Mouse (Mus musculus): Measurements from ENCODE around the gene Runx1.

DNA sequence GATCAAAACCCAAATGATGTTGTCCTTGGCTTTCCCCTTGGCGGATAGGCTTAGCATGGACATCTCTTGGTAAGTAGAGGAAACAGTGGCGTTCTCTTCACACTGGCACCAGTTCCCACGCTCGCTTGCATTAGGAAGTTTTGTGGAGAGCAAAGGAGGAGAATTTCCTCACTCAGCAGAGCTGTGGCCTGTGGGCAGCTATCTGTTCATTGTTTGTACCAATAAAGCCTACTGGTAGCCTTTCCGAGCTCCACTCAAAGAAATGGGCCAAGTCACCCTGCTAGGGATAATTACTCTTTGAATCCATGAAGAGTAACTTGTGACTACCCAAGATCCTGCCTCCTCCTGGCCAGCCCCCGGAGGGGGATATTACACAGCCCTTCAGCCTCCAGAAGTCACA is 734 bp upstream of the Runx1 start:
- TF ChIP-seq CTCF (IDR thresholded peaks at IDR 0.05; ENCODE audit: low read depth, low read length) (no peak), EP300 (IDR thresholded peaks at IDR 0.05; ENCODE audit: insufficient read depth, low read depth, low read length) (no peak), POLR2A (IDR thresholded peaks at IDR 0.05; ENCODE audit: insufficient read depth, low read length) (no peak)
